Mouse (Mus musculus) lung, postnatal 4 days (tissue): ENCODE data around the gene Trpv6.

Experiments
- DNase-seq, 2 experiments: peaks; one replicate each; pipeline ENCODE4 v3.0.0; 2021

The Trpv6 gene

GRCm38 (mm10) chr6:41636178-41636577 lies at the start of gene Trpv6:
Gene Trpv6, minus strand, starts transcription at chr6:41636405.
- DNase-seq = peak in 1 of 2 experiments; percentile 44

DNA sequence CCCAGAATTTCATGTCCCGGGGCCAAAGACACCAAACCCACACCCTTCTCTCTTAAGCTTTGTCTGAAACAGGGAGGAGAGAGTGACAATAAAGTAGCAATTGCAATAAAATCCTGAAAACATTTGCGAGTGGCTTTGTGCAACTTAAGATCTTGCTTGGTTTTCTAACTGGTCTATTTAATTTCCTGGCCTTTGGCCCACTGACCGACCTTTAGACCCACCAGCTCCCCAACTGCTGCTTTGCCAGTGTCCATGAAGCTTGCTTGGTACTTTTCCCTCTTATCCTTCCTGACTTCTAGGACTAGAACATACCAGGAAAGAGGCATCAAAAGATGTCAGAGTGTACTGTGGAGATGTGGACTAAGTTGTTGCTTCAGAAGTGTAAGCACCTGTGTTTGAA lies 49.4 kb upstream of the Trpv6 start:
- no peak for DNase-seq

- DNase-seq = no peak
Observed at GRCm38 (mm10) chr6:41684911-41685310, 48.7 kb upstream of the Trpv6 start.

- no peak for DNase-seq
Observed at GRCm38 (mm10) chr6:41684131-41684530, 47.9 kb upstream of the Trpv6 start, which contains the start of gene Llcfc1. Gene Llcfc1, plus strand, starts transcription at chr6:41684431.

GRCm38 (mm10) chr6:41681656-41682055 lies 45.5 kb upstream of the Trpv6 start:
- DNase-seq = no peak

DNA sequence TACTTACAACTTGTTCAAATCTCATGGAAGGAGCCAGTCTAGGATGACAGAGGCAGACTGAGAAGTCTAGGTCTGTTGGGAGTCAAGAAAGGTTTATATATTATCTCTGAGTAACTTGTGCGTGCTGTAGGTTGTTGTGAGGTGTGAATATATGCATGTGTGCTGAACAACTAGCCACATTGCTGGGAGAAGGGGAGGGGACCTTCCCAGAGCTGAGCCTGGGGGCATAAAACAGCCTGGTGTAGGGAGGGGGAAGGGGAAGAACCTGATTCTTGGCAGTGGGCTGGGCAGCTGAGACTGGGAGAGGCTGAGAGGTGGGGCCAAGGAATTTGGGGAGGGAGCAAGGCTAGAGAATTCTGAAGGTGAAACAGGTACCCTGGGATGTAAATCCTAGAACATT lies 44.5 kb upstream of the Trpv6 start, which contains the start of gene Trpv5:
Trpv5 (minus strand) TSS at position 101 of the 400 bp plus-strand sequence.
- no peak for DNase-seq

GRCm38 (mm10) chr6:41676530-41676929 lies 40.3 kb upstream of the Trpv6 start:
- no peak for DNase-seq

DNA sequence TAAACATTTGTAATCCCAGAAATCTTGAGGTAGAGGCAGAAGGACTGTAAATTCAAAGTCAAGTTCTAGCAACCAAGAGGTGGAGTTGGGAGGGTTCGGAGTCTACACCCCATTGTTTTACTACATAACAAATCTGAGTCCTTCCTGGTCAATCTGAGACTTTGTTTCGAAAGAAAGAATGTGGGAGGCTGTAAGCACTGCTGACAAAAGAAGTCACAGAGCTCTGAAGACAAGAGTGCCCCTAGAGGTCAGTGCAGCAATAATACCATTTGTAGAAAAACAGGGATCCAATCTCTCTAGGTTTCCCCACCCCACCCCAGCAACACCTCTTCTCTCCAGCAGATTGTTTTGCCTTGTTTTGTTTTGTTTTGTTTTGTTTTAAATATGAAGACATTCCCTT lies 26.1 kb upstream of the Trpv6 start:
- DNase-seq = peak in 1 of 2 experiments; percentile 21

DNA sequence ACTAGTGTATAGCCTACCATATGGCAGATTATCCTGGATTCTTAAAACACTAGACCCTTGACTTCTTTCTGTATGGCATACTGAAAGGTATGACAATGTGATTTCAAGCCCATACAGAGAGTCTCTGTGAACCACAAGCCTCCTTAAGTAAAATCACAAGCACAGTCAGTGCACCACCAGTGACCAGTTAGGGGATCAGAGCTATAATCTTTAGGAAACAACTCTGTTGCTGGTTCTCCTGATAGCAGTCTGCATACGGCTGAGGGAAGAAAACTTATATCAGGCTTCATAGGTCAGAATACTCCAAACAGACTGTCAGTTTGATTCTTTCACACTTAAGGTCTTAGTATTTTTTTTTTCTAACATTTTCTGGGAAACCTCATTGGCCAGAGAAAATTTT lies 22.3 kb upstream of the Trpv6 start:
- DNase-seq = no peak

DNA sequence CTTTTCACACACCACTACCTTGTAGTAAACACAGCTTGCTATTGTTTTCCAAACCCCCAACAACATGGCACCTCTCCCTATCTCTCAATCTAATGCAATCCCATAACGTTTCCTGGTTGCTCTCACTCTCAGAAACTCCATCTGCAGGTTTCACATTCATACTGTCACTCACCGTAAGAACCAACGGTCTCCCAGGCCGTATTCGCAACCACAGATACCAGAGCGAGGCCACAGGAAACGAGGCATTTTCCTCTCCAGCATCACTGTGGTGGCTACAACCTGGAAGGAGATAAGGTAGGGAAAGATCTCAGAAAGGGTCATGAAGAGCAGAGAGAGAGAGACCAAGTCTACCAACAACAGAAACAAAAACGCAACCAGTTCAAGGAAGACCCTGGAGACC lies 18.4 kb upstream of the Trpv6 start:
- DNase-seq = no peak

- DNase-seq = no peak
Observed at GRCm38 (mm10) chr6:41653173-41653572, 17.0 kb upstream of the Trpv6 start.

- DNase-seq = no peak
Observed at GRCm38 (mm10) chr6:41646672-41647071, 10.5 kb upstream of the Trpv6 start.

DNA sequence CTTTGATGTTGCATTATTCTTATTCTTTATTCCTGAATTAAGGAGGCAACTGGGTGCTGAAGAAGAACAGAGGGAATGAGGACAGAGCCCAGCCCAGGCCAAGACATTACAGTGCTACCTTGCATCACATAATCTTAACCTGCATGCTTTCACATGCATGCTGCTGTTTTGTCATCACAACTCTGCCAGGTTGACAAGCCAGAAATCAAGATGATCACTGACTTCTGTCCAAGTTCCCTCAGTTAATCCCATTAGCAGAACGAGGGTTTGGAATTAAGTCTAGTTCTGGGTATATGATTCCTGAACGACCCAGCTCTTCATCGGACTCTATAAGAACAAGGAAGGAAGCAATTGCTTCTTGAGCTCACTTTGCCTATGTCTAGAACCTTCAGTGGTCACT lies 10.0 kb upstream of the Trpv6 start:
- DNase-seq = no peak

DNA sequence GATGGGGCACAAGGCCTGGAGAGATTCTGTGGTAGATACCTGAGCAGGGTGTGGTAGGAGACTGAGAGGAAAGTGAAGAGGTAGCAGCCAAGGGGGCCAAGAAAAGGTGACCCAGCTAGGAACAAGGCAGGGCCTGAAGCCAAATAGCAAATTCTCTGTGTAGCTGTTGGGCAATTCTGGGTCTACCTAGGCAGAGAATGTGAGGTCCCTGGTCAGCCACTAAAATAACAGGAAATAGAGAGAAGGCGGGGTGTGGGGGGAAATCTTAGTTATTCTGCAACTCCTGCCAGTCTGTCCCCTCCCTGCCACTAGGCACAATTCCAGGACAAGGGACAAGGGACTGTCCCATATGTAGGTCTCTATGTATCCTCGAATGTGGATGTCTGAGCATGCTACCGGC lies 7.0 kb upstream of the Trpv6 start:
- DNase-seq = peak; percentile 53 to 72

DNA sequence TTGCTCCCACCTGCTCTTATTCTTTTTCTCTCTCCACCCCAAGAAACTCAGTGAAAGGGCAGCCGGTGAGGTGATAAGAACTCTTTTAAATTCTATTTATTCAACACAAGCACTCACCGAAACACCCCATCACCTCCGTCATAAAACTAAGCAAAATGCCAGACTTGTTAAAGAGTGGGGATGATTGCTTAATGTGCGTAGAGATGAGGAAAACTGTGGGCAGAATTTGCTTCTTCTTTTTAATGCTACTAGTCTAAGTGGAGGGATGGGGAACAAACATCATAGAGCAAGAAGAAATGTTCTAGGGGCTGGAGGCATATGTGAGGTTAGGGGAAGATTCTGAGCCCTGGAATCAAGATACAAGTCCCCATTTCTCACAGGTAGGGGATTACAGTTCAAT lies 6.6 kb upstream of the Trpv6 start:
- DNase-seq = no peak

- DNase-seq = no peak
Observed at GRCm38 (mm10) chr6:41641173-41641866, 5.1 kb upstream of the Trpv6 start.

DNA sequence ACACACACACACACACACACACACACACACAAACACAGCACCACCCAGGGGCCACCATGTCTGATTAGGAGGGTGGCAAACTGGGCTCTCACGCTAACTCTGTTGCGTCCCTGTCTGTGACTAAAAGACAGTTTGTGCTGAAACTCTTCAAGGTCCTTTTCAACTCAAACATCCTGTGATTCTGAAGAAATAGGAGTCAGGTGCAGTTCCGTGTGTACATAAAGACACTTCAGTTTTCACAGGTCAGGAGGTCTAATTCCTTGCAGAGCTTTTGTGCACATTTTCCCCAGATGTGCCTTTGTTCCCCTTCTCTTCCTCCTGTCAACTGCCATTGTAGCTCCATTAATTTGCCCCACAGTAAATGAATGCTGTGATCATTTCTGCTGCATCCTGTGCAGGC lies 4.2 kb upstream of the Trpv6 start:
- no peak for DNase-seq

DNA sequence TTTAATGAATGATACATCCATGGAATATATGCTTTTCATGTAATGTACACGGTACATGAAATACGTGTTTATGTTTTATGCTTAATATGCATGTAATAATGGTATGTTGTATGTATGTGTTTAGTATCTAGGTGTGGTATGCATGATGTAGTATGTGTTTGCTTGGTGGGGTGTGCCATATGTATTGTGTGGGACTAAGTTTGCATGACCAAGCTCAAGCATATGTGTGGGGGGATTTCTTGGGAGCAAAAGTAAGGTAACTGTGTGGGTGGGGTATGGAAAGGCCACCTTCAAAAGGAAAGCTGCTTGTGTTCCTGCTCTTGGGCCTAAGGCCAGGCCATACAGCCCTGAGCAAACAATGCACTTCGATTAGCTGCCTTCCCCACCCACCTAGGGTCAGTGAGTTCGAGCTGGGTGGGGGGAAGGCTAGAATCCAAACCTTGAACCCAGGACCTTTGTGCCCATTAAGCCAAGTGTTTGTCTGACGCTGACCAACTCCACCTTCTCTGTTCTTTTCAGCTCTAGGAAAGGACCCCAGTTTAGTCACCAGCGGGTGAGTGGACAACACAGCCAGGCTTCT lies 1.8 kb upstream of the Trpv6 start:
- no peak for DNase-seq

GRCm38 (mm10) chr6:41637393-41637792 lies 1.2 kb upstream of the Trpv6 start:
- DNase-seq = no peak

GRCm38 (mm10) chr6:41635211-41635610 lies 994 bp downstream of the Trpv6 start:
- no peak for DNase-seq

- no peak for DNase-seq
Observed at GRCm38 (mm10) chr6:41631549-41631948, 4.7 kb downstream of the Trpv6 start.

- no peak for DNase-seq
Observed at GRCm38 (mm10) chr6:41630791-41631190, 5.4 kb downstream of the Trpv6 start.

GRCm38 (mm10) chr6:41628180-41628579 lies 8.0 kb downstream of the Trpv6 start:
- no peak for DNase-seq

GRCm38 (mm10) chr6:41622661-41623060 lies 13.5 kb downstream of the Trpv6 start:
- DNase-seq = peak in 1 of 2 experiments; percentile 20
